Mouse (Mus musculus) left cerebral cortex, postnatal 10 days (tissue): Measurements from ENCODE around the gene Lnx2. TPM values are rescaled to one million over a fixed set of nuclear protein-coding genes. Genes with fewer than 3 reads are reported as not detected.

Experiments used
- DNase-seq, 2 experiments: peaks; one replicate each; pipeline ENCODE4 v3.0.0; 2021 to 2022; ENCODE audit warnings: low spot score in 2 of 2, mixed read lengths in 1 of 2; ENCODE audit errors: extremely low spot score in 1 of 2
- intact Hi-C: fragments of 180-260 bp; cut with DNase I; formaldehyde crosslinking; loops from one replicate; pipeline ENCODE4 v1.15.1; 2025
- total RNA-seq, 2 experiments: library from RNA; stranded (reverse); gene quantifications; 2 replicates each; pipeline ENCODE4 v1.2.3; 2021

Gene Lnx2
- total RNA-seq, 2 experiments from 2014 or later, result 5.6 to 6.2 TPM

- no peak for DNase-seq
- intact Hi-C loops, result no loop called here
Measured at GRCm38 (mm10) chr5:147055572-147056245, 20.7 kb downstream of the Lnx2 start.

GRCm38 (mm10) chr5:147054747-147055270 is 21.6 kb downstream of the Lnx2 start:
- intact Hi-C loops, result no loop called here

GRCm38 (mm10) chr5:147054328-147054727 is 22.1 kb downstream of the Lnx2 start:
- intact Hi-C loops, result no loop called here
- no peak for DNase-seq

More at GRCm38 (mm10) chr5:147054747-147055270, 21.6 kb downstream of the Lnx2 start:
- DNase-seq, result no peak

- intact Hi-C loops, result no loop called here
- DNase-seq, result no peak
Measured at GRCm38 (mm10) chr5:147053481-147053880, 22.9 kb downstream of the Lnx2 start.

GRCm38 (mm10) chr5:147053071-147053470 is 23.3 kb downstream of the Lnx2 start:
- DNase-seq, result no peak
- intact Hi-C loops, result no loop called here

- intact Hi-C loops, result no loop called here
- no peak for DNase-seq
Measured at GRCm38 (mm10) chr5:147052309-147052558, 24.2 kb downstream of the Lnx2 start.

GRCm38 (mm10) chr5:147051500-147052308 is 24.7 kb downstream of the Lnx2 start:
- intact Hi-C loops, result no loop called here

GRCm38 (mm10) chr5:147050816-147051499 is 25.4 kb downstream of the Lnx2 start:
- no peak for DNase-seq
- intact Hi-C loops, result no loop called here

More at GRCm38 (mm10) chr5:147051500-147052308, 24.7 kb downstream of the Lnx2 start:
- DNase-seq, result no peak

GRCm38 (mm10) chr5:147049544-147050209 is 26.7 kb downstream of the Lnx2 start:
- no peak for DNase-seq
- intact Hi-C loops, result no loop called here

- intact Hi-C loops, result no loop called here
- peak in 1 of 2 experiments; percentile 52 for DNase-seq
Measured at GRCm38 (mm10) chr5:147045929-147046328, 30.5 kb downstream of the Lnx2 start.

GRCm38 (mm10) chr5:147045311-147045710 is 31.1 kb downstream of the Lnx2 start:
- DNase-seq, result no peak
- intact Hi-C loops, result no loop called here

GRCm38 (mm10) chr5:147043240-147043844 is 33.0 kb downstream of the Lnx2 start:
- intact Hi-C loops, result no loop called here
- DNase-seq, result no peak

- intact Hi-C loops, result no loop called here
- DNase-seq, result no peak
Measured at GRCm38 (mm10) chr5:147041965-147042937, 34.1 kb downstream of the Lnx2 start.

GRCm38 (mm10) chr5:147039394-147039793 is 37.0 kb downstream of the Lnx2 start:
- intact Hi-C loops, result no loop called here
- no peak for DNase-seq

GRCm38 (mm10) chr5:147037601-147038000 is 38.8 kb downstream of the Lnx2 start:
- DNase-seq, result no peak
- intact Hi-C loops, result no loop called here

GRCm38 (mm10) chr5:147036661-147037060 is 39.7 kb downstream of the Lnx2 start:
- intact Hi-C loops, result no loop called here

GRCm38 (mm10) chr5:147036028-147036427 is 40.4 kb downstream of the Lnx2 start:
- intact Hi-C loops, result no loop called here
- DNase-seq, result peak in 1 of 2 experiments; percentile 53

More at GRCm38 (mm10) chr5:147036661-147037060, 39.7 kb downstream of the Lnx2 start:
- DNase-seq, result no peak

- intact Hi-C loops, result no loop called here
- DNase-seq, result no peak
Measured at GRCm38 (mm10) chr5:147035301-147035700, 41.1 kb downstream of the Lnx2 start.
